Mouse (Mus musculus): ENCODE results near the gene Ccdc102a. TPM values are rescaled to one million over a fixed set of nuclear protein-coding genes. Genes with fewer than 3 reads are reported as not detected.
A peak's percentile ranks its signal among the peaks of the same experiment; 100 is the strongest.

Gene Ccdc102a
- polyA plus RNA-seq, 1 experiment = 2.8 TPM

DNA sequence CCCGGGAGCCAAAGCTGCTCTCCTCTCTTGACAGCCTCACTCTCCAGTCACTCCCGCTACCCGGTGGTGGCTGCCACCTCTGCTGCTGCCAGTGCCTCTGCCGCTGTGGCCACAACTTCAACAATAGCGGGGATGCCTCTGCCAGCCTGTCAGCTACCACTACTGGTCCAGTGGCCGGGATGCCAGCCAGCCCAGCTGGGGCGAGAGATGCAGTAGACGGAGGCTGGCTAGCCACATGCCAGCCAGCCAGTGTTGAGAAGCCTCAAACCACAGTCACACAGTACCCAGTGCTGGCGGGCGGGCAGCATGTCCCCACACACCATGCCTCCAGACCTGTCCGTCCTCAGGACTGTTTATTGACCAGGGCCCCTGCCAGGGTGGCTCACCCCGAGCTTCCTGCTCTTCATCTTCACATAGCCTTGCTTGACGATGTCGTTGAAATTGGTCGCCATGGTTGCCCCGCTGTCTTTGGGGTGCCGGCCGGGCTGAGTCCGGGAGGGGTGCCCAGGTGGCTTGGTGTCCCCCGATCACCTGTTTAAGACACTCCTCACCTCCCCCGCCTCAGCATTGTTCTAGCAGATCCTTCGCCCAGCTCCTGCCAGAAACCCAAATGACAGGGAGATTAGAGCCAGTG lies 47.3 kb downstream of the Ccdc102a start:
- TF ChIP-seq POLR2A (IDR thresholded peaks at IDR 0.05; ENCODE audit: borderline replicate concordance, control insufficient read depth, low read depth, low read length) (no peak; the same call in 1 of the 2 replicates), CTCF (IDR thresholded peaks at IDR 0.05; ENCODE audit: control insufficient read depth, insufficient read depth, low read length) (no peak)
- H3K4me1 ChIP-seq (ENCODE audit: control insufficient read depth, insufficient read depth, low read length) = no peaks in the 10 kb centered on the region; the same call in 1 of the 2 replicates
- 3% methylated on average over 22 of the region's 22 CpGs for WGBS
- H3K4me3 ChIP-seq (replicated peaks; ENCODE audit: control insufficient read depth, low read depth, low read length) = no peak overlapping the region
- no peak overlapping the region for H3K27ac ChIP-seq (ENCODE audit: control insufficient read depth, insufficient read depth, low read depth, low read length, poor library complexity)

GRCm38 (mm10) chr8:94870003-94870402 lies 47.9 kb downstream of the Ccdc102a start:
- H3K4me1 ChIP-seq (ENCODE audit: control insufficient read depth, insufficient read depth, low read length) = no peaks in the 10 kb centered on the region; the same call in 1 of the 2 replicates
- H3K27ac ChIP-seq (ENCODE audit: control insufficient read depth, insufficient read depth, low read depth, low read length, poor library complexity) = no peak overlapping the region
- WGBS = 35% methylated on average over 4 of the region's 4 CpGs
- no peak overlapping the region for H3K4me3 ChIP-seq (replicated peaks; ENCODE audit: control insufficient read depth, low read depth, low read length)
- no peak for TF ChIP-seq CTCF (IDR thresholded peaks at IDR 0.05; ENCODE audit: control insufficient read depth, insufficient read depth, low read length)
- TF ChIP-seq POLR2A (IDR thresholded peaks at IDR 0.05; ENCODE audit: borderline replicate concordance, control insufficient read depth, low read depth, low read length) = no peak

DNA sequence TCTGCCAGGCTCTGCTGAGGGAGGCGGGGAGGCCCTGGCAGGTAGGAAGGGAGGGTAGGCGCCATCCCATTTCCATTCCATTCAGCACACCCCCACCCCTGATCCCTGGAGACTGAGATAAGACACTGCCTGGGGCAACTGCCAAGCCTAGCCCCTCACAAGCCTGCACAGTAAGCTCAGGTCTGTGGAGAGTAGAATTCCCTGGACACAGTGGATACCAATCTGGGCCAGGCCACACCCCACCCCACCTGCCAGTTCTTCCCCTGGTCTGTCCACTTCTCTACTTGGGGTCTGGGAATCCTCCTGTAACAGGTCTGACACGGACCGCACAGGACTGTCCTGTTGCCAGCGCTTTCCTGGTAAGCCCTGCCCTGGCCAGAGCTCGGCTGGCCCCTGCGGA lies 48.8 kb downstream of the Ccdc102a start:
- Histone ChIP-seq H3K27ac (ENCODE audit: control insufficient read depth, insufficient read depth, low read depth, low read length, poor library complexity) (no peak overlapping the region), H3K4me3 (replicated peaks; ENCODE audit: control insufficient read depth, low read depth, low read length) (no peak overlapping the region), H3K4me1 (ENCODE audit: control insufficient read depth, insufficient read depth, low read length) (no peaks in the 10 kb centered on the region)
- no peak for TF ChIP-seq POLR2A (IDR thresholded peaks at IDR 0.05; ENCODE audit: borderline replicate concordance, control insufficient read depth, low read depth, low read length)
- TF ChIP-seq CTCF (IDR thresholded peaks at IDR 0.05; ENCODE audit: control insufficient read depth, insufficient read depth, low read length) = no peak
- 88% methylated on average over 7 of the region's 7 CpGs for WGBS

DNA sequence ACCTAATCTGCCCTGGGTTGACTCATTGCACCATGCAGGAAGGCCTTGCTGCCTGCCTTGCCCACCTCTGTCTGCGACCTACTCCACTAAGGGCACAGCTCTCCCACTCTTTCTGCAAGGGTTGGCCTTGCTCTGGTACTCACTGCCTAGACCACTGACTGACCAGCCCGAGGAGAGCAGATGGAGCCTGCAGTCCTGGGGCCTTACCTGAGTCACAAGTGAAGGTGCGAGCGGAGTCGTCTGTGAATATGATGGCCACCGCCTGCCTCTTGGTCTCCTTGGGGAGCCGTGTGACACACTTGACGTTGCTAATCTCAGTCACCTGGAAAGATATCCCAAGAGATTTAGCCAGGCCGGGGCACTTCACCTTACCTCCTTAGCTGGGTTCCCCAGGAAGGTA lies 51.0 kb downstream of the Ccdc102a start:
- Histone ChIP-seq H3K4me3 (replicated peaks; ENCODE audit: control insufficient read depth, low read depth, low read length) (no peak overlapping the region), H3K4me1 (ENCODE audit: control insufficient read depth, insufficient read depth, low read length) (no peaks in the 10 kb centered on the region), H3K27ac (ENCODE audit: control insufficient read depth, insufficient read depth, low read depth, low read length, poor library complexity) (no peak overlapping the region)
- WGBS = 88% methylated on average over 9 of the region's 9 CpGs
- TF ChIP-seq POLR2A (IDR thresholded peaks at IDR 0.05; ENCODE audit: borderline replicate concordance, control insufficient read depth, low read depth, low read length) (no peak), CTCF (IDR thresholded peaks at IDR 0.05; ENCODE audit: control insufficient read depth, insufficient read depth, low read length) (no peak)

GRCm38 (mm10) chr8:94865292-94865691 lies 52.6 kb downstream of the Ccdc102a start:
- no peaks in the 10 kb centered on the region for H3K4me1 ChIP-seq (ENCODE audit: control insufficient read depth, insufficient read depth, low read length)
- 85% methylated on average over 10 of the region's 10 CpGs for WGBS

GRCm38 (mm10) chr8:94863897-94864673 lies 53.8 kb downstream of the Ccdc102a start:
- Histone ChIP-seq H3K4me1 (ENCODE audit: control insufficient read depth, insufficient read depth, low read length) (no peaks in the 10 kb centered on the region), H3K27ac (ENCODE audit: control insufficient read depth, insufficient read depth, low read depth, low read length, poor library complexity) (no peak overlapping the region), H3K4me3 (replicated peaks; ENCODE audit: control insufficient read depth, low read depth, low read length) (no peak overlapping the region)
- TF ChIP-seq POLR2A (IDR thresholded peaks at IDR 0.05; ENCODE audit: borderline replicate concordance, control insufficient read depth, low read depth, low read length) (no peak), CTCF (IDR thresholded peaks at IDR 0.05; ENCODE audit: control insufficient read depth, insufficient read depth, low read length) (no peak)
- 78% methylated on average over 10 of the region's 10 CpGs for WGBS

More at GRCm38 (mm10) chr8:94865292-94865691, 52.6 kb downstream of the Ccdc102a start:
- no peak for TF ChIP-seq POLR2A (IDR thresholded peaks at IDR 0.05; ENCODE audit: borderline replicate concordance, control insufficient read depth, low read depth, low read length)
- no peak for TF ChIP-seq CTCF (IDR thresholded peaks at IDR 0.05; ENCODE audit: control insufficient read depth, insufficient read depth, low read length)
- Histone ChIP-seq H3K4me3 (replicated peaks; ENCODE audit: control insufficient read depth, low read depth, low read length) (no peak overlapping the region), H3K27ac (ENCODE audit: control insufficient read depth, insufficient read depth, low read depth, low read length, poor library complexity) (no peak overlapping the region)

DNA sequence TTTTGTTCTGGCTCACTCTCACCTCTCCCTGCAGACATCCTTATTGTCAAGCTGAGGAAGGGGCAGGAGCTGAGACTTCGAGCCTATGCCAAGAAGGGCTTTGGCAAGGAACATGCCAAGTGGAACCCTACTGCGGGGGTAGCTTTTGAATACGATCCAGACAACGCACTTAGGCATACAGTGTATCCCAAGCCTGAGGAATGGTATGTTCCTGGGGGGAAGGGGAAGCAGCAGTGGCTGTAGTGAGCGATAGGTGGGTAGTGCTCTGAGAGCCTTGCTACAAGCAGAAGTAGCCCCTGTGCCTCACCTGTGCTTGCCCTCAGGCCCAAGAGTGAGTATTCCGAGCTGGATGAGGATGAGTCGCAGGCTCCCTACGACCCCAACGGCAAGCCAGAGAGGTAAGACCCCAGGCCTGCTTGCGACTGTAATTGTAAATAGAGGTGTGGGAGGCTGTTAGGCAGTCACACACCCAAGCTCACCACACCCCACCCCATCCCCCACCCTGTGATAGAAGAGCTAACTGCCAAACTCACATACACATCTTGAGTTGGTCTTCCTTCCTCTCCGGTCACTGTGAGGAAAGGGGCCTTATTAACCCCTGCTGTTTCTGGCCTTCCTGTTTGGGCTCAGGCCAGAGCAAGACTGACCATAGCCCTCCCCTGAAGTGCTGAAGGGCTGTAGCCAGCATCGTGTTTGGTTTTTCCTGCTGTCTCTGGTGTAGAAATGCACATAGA lies 55.2 kb downstream of the Ccdc102a start:
- Histone ChIP-seq H3K4me3 (replicated peaks; ENCODE audit: control insufficient read depth, low read depth, low read length) (no peak overlapping the region), H3K27ac (ENCODE audit: control insufficient read depth, insufficient read depth, low read depth, low read length, poor library complexity) (no peak overlapping the region), H3K4me1 (ENCODE audit: control insufficient read depth, insufficient read depth, low read length) (no peaks in the 10 kb centered on the region)
- 93% methylated on average over 12 of the region's 12 CpGs for WGBS
- TF ChIP-seq POLR2A (IDR thresholded peaks at IDR 0.05; ENCODE audit: borderline replicate concordance, control insufficient read depth, low read depth, low read length) = no peak
- TF ChIP-seq CTCF (IDR thresholded peaks at IDR 0.05; ENCODE audit: control insufficient read depth, insufficient read depth, low read length) = no peak

DNA sequence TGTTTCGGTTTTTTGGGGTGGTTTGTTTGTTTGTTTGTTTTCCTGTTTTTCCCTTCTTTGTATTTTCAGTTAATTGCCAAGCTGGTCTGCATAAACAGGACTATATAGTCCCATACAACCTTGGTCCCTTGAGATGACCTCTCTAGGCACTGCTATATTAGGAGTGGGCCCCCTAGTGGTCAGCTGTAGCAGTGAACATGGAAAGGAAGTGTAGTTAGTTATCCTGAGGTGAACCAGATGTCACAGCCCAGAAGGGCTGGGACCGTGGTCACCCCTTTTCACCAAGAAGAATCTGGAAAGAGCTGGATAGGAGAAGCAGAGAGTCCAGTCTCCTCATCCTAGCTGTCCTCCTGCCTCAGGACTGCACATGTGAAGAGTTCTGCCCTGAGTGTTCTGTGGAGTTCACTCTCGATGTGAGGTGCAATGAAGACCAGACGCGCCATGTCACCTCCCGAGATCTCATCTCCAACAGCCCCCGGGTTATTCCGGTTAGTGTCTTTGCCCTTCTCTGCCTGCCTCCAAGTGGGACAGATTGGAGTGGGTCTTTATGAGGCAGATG lies 56.5 kb downstream of the Ccdc102a start:
- H3K4me1 ChIP-seq (ENCODE audit: control insufficient read depth, insufficient read depth, low read length) = no peaks in the 10 kb centered on the region
- H3K4me3 ChIP-seq (replicated peaks; ENCODE audit: control insufficient read depth, low read depth, low read length) = no peak overlapping the region
- H3K27ac ChIP-seq (ENCODE audit: control insufficient read depth, insufficient read depth, low read depth, low read length, poor library complexity) = no peak overlapping the region
- peak; percentile 43; the same call in 1 of the 2 replicates for TF ChIP-seq CTCF (IDR thresholded peaks at IDR 0.05; ENCODE audit: control insufficient read depth, insufficient read depth, low read length)
- TF ChIP-seq POLR2A (IDR thresholded peaks at IDR 0.05; ENCODE audit: borderline replicate concordance, control insufficient read depth, low read depth, low read length) = no peak
- 69% methylated on average over 8 of the region's 8 CpGs for WGBS
